Mouse (Mus musculus) right cerebral cortex, postnatal 36 days (tissue): Measurements from ENCODE around the gene Sema3b.

Experiments
- DNase-seq, 2 experiments: peaks; one replicate each; pipeline ENCODE4 v3.0.0; 2022; ENCODE audit warnings: low spot score in 2 of 2, mixed read lengths in 1 of 2

Gene Sema3b

DNA sequence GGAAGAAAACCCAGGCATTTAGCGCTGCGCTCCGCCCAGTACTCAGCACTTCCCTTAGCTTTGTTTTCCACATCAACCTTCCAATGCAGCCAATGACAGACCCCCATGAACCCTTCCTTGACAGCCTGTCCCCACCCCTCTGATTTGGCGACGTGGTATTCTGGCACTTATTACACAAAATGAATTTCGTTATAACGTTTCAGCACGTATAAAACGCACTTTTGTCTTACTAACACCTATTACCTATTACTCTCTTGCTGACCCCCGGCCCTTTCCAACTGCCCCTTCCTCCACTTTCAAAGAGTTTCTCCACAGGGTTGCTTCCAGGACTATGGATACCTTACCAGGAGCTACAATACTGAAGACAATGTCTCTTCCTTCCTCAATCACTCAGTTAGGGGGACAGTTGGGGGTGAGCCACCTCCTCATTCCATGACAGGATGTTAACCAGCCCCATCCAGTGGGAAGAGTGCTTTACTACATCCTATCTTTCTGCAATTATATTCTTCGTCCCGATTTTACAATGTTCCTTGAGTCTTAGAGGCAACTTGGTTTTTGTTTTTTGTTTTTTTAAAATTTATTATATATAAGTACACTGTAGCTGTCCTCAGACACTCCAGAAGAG is 4.0 kb upstream of the Sema3b start:
- no peak for DNase-seq

DNA sequence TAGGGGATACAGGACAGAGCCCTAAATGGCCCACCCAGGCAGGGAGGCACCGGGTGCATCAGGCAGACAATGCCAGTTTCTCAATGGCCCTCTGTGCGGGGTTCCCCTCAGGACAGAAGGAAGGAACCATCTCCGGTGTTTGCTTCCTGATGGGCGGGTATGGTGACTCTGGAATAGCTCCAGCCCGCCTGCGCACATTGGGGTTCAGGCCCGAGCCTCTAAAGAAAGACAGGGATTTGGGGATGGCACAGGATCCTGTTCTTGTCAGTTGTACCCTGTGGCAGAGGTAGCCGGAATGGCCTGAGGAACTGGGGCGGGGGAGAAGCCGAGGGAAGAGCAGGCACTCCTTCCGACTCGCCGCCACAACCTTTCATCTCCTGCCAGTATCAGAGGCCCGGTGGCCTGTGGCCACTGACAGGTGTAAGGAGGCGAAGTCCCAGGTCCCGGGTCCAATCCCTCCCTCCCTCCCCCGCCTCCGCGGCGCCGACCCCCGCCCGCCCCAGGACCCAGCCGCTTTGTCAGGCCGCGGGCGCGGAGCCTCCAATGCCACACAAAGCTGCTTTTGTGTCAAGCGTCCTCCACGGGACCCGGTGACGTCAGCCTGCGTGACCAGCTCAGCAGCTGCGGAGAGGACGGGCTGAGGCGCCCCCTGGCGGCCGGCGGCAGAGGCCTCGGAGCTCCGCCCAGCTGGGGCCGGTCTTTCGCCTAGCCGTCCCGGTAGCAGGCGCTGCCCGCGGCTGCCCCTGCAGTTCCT is 3.3 kb upstream of the Sema3b start:
- peak; percentile 96 to 97 for DNase-seq

GRCm38 (mm10) chr9:107611456-107612190 is 2.6 kb upstream of the Sema3b start:
- no peak for DNase-seq

GRCm38 (mm10) chr9:107609433-107609830 is 403 bp upstream of the Sema3b start:
- DNase-seq: no peak

- DNase-seq: no peak
These were observed 1.3 kb downstream of the Sema3b start for GRCm38 (mm10) chr9:107607653-107608245.

- DNase-seq: no peak
These were observed 2.0 kb downstream of the Sema3b start for GRCm38 (mm10) chr9:107607036-107607435.

DNA sequence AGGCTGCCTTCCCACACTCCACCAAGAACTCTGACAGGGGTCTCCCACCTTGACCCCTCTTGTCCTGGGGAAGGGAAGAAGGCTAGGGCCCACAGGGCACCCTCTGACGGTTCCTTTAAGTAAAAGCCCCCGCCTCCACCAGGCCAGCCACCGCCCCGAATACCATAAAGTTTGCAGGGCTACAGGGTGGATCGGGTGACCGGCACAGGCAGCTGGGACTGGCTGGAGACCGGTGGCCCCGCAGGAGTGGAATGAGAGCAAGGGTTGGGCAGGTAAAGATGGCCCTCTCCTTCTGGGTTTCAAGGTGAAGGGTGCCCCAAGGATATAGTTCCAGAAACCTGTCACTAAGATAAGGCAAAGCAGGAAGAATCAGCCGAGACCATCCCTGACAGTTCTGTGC is 2.4 kb downstream of the Sema3b start:
- DNase-seq: no peak

DNA sequence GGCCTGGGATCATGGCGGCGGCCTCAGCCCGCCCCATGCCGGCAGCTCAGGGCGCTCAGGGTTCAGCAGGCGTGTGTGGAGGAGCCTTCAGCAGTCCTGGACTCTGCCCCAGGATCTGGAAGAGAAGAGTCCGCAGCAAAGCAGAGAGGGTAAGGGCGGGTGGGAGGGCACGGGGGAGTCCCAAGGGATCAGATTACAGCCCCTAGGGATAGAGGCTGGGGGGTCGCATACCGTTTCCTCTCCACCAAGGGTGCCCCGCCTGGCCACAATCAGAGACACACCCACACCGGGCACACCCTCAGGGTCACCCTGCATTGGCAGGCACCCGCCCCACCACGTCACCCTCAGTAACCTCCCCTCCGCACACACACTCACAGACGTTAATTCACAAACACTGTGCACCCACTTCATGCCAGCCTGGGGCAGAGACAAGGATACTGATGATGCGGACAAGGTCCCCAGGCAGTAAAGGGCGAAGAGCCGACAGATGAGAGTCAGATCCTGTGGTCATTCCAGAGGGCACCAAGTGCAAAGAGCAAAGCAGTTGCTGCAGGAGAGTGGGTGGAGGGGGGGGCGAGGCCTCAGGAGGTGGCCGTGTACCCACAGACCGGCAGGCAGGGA is 3.9 kb downstream of the Sema3b start:
- DNase-seq: no peak

DNA sequence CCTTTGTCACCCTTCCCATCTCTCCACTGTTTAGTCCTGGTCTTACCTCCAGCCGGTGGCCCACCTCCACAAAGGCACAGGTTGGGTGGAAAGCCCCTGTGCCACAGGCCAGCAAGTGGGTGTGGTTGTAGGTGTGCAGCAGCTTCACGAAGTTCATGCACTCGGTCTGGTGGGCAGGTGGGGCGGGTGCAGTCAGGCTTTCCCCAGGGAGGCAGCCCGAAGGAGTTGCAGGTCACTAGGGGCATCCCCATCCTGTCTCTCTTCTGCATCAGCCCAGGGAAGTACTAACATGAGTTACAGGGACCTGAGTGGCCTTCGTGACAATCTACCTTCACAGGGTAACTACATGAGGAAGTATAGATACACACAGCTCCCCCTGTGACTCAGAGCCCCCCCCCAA is 5.8 kb downstream of the Sema3b start:
- DNase-seq: no peak

DNA sequence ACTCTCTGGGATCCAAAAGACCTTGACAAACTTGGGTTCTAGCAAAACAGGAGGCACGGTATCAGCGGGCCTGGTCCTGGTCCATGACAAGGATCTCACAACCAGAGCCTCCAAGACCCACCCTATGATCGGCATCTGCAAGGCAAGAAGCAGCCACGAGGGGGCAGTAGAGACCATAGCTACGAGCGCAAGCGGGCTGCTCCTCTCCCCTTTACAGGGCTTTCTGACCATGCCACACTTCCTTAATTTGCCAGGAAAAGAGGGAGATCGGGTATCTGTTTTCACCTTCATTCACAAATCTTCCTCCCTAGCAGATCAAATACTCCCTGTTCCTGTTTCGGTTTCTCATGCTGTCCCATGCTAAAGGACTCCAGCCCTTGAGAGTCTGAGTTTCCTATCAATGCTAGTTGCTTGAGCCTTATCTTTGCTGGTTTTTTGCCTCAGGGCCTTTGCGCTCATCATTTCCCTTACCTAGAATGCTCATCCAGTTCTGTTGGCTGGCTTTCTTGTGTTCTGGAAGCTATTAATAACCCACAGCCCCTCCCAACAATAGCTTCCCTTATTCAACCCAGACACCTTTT is 6.9 kb downstream of the Sema3b start:
- DNase-seq: peak; percentile 76 to 78

- no peak for DNase-seq
These were observed 7.8 kb downstream of the Sema3b start for GRCm38 (mm10) chr9:107601275-107601674.

DNA sequence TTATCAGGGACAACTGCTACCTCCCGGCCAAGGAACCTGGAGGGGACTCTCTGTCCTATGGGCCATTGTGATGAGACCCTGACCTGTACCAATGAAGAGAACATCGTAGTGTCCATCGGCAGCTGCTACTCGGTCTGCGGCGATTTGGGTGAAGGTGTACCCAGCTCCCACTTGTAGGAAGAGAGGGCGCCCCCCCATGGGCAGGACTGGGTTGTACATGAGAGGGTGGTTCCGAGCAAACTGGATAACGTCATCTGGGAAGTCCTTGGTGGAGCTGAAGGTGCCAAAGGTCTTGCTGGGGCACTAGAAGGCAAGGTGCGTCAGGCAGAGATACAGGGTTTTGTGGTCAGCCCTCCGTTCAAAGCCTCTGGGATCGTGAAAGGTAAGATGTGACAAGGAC is 8.3 kb downstream of the Sema3b start:
- DNase-seq: no peak

DNA sequence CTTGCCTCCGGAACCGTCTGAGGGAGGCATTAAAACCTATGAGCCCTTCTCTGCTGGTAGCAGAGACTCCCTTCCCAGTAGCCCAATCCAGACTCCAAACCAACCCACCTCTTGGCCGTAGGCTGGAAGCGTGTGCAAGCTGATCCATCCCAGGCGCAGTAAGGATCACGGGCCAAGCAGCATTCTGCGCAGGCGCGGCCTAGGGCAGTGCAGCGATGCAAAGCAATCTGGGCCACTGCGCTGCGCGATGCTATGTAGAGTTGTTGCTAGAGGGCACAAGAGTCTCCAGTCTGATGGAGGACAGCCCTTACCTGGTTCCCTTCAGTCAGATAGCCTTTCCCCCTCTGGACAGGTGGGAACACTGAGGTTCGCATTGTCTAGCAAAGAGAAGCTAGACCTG is 9.2 kb downstream of the Sema3b start:
- peak in 1 of 2 experiments; percentile 51 for DNase-seq

DNA sequence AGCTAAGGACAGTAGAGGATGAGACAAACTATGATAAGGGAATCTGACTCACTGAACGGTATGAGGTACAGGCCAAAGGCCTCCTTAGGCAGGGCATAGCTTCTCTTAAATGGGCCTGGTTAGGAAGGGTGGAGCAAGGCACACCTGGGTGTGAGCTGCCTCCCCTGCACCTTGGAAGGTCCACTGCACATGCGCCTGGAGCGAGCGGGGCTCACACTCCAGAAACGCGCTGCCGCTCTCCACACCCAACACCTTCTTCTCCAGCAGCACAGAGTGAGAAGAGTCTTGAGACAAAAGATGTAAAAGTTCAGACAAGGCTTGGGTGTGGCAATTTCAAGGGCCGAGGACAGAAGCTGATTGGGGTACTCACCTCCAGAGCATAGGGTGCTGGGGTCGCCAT is 9.6 kb downstream of the Sema3b start:
- no peak for DNase-seq

GRCm38 (mm10) chr9:107598385-107598784 is 10.6 kb downstream of the Sema3b start:
- DNase-seq: no peak

GRCm38 (mm10) chr9:107596619-107597569 is 12.1 kb downstream of the Sema3b start:
- no peak for DNase-seq

GRCm38 (mm10) chr9:107594281-107595062 is 14.6 kb downstream of the Sema3b start:
- no peak for DNase-seq

DNA sequence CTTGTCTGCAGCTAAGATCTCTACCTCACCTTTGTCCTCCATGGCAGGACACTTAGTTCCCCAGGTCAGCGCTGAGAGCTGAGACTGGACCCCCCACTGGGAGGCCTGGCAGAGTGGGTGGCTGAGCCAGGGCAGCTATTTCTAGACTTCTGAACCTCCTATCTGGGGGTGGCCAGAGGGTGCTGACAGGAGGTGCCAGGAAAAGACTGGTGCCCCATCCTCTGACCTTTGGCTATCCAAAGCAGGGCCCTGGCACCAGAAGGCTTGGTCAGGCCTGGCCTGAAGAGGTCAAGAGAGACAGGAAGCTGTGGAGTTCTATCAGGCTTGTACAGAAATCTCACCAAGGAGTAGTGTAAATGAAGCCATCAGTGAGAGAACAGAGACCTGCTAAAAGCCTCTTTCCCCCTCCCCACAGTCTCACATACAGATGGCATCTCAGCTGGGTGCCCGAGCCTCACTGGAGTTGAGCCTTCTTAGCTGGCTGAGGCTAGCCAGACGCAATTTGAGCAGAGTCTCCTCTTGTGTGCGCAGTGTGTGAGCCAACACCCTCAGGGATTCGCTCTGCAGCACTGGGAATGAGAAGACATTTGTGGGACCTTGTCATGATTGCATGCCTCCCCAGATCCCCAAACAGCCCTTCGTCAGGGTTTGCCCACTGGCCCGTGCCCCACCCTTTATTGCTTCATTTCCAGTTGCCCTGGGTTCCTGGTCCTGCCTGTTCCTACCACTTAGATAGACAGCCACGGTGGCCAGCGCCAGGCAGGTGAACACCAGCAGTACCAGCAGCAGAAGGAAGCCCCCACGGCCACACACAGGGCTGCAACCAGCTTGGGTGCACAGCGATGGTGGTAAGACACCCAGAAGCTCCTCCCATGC is 15.7 kb downstream of the Sema3b start:
- no peak for DNase-seq

DNA sequence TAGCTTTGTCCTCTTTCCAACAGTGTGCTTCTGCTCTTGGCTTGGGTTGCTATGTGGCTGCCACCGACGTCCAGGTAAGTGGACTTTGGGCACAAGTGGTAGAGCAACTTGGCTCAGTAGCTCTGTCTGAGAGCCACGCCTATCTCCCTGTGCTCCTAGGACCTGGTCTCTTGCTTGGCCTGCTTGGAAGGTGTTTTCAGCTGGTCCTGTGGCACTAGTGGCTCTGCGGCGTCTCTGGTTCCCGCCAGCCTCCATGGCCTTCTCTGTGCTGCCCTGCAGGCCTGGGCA is 18.3 kb downstream of the Sema3b start:
- no peak for DNase-seq
